Mouse (Mus musculus): Measurements from ENCODE around the gene Foxk2. TPM values are rescaled to one million over a fixed set of nuclear protein-coding genes. Genes with fewer than 3 reads are reported as not detected.

Foxk2 gene
- polyA plus RNA-seq (2015; fragmentation: Nextera tagmentation; extraction: Ambion mirVana): 8.0 and 8.9 TPM in 2 replicates

GRCm38 (mm10) chr11:121259160-121260100, at the start of gene Foxk2:
TSS of gene Foxk2 (plus strand) at chr11:121259990.
- Histone ChIP-seq H3K4me1 (peaks cover 20% of the 10 kb centered on the region), H3K27ac (replicated peaks) (peak within 1 kb of the TSS; percentile 86), H3K36me3 (peaks cover 38% of the 10 kb centered on the region), H3K9me3 (replicated peaks) (no peaks in the 10 kb centered on the region), H3K27me3 (no peaks in the 10 kb centered on the region), H3K9ac (peak within 1 kb of the TSS; percentile 98), H3K4me2 (replicated peaks) (peak within 1 kb of the TSS; percentile 71), H3K4me3 (replicated peaks) (peak within 1 kb of the TSS; percentile 99)
- WGBS: under 1% methylated on average over 46 of the region's 91 CpGs
- ATAC-seq (ENCODE audit: insufficient number of reproducible peaks, low FRiP score, low TSS enrichment, low read depth): peak; percentile 97

GRCm38 (mm10) chr11:121216831-121217230, 43.0 kb upstream of the Foxk2 start:
- WGBS: 93% methylated on average over 3 of the region's 3 CpGs
- H3K9me3 ChIP-seq (replicated peaks): no peaks in the 10 kb centered on the region
- no peak overlapping the region for H3K4me3 ChIP-seq (replicated peaks)
- H3K36me3 ChIP-seq: peaks cover 52% of the 10 kb centered on the region
- ATAC-seq (ENCODE audit: insufficient number of reproducible peaks, low FRiP score, low TSS enrichment, low read depth): no peak
- no peaks in the 10 kb centered on the region for H3K4me1 ChIP-seq
- H3K27me3 ChIP-seq: no peaks in the 10 kb centered on the region
- H3K9ac ChIP-seq: no peak overlapping the region
- H3K27ac ChIP-seq (replicated peaks): no peak overlapping the region
- no peak overlapping the region for H3K4me2 ChIP-seq (replicated peaks)

- Histone ChIP-seq H3K9ac (no peak overlapping the region), H3K4me1 (no peaks in the 10 kb centered on the region), H3K27ac (replicated peaks) (no peak overlapping the region), H3K4me2 (replicated peaks) (no peak overlapping the region), H3K36me3 (peaks cover 77% of the 10 kb centered on the region), H3K27me3 (no peaks in the 10 kb centered on the region), H3K9me3 (replicated peaks) (no peaks in the 10 kb centered on the region), H3K4me3 (replicated peaks) (no peak overlapping the region)
- no peak for ATAC-seq (ENCODE audit: insufficient number of reproducible peaks, low FRiP score, low TSS enrichment, low read depth)
- WGBS: 85% methylated on average over 11 of the region's 11 CpGs
These were observed 40.0 kb upstream of the Foxk2 start for GRCm38 (mm10) chr11:121219776-121220175.

- ATAC-seq (ENCODE audit: insufficient number of reproducible peaks, low FRiP score, low TSS enrichment, low read depth): no peak
- Histone ChIP-seq H3K27me3 (no peaks in the 10 kb centered on the region), H3K27ac (replicated peaks) (no peak overlapping the region), H3K9ac (no peak overlapping the region), H3K36me3 (peaks cover 86% of the 10 kb centered on the region), H3K4me2 (replicated peaks) (no peak overlapping the region), H3K4me1 (no peaks in the 10 kb centered on the region), H3K9me3 (replicated peaks) (no peaks in the 10 kb centered on the region), H3K4me3 (replicated peaks) (no peak overlapping the region)
- 85% methylated on average over 5 of the region's 5 CpGs for WGBS
These were observed 39.0 kb upstream of the Foxk2 start for GRCm38 (mm10) chr11:121220771-121221170.

GRCm38 (mm10) chr11:121221321-121222010, 38.3 kb upstream of the Foxk2 start:
- H3K4me1 ChIP-seq: no peaks in the 10 kb centered on the region
- H3K36me3 ChIP-seq: peaks cover 86% of the 10 kb centered on the region
- H3K27me3 ChIP-seq: no peaks in the 10 kb centered on the region
- H3K27ac ChIP-seq (replicated peaks): no peak overlapping the region
- H3K9ac ChIP-seq: no peak overlapping the region
- no peak overlapping the region for H3K4me2 ChIP-seq (replicated peaks)
- no peaks in the 10 kb centered on the region for H3K9me3 ChIP-seq (replicated peaks)
- H3K4me3 ChIP-seq (replicated peaks): no peak overlapping the region
- 88% methylated on average over 6 of the region's 6 CpGs for WGBS
- ATAC-seq (ENCODE audit: insufficient number of reproducible peaks, low FRiP score, low TSS enrichment, low read depth): no peak; the same call in 1 of the 2 replicates

GRCm38 (mm10) chr11:121228129-121229017, 31.4 kb upstream of the Foxk2 start:
- peaks cover 14% of the 10 kb centered on the region for H3K4me1 ChIP-seq
- no peaks in the 10 kb centered on the region for H3K27me3 ChIP-seq
- ATAC-seq (ENCODE audit: insufficient number of reproducible peaks, low FRiP score, low TSS enrichment, low read depth): no peak
- H3K36me3 ChIP-seq: peaks cover 27% of the 10 kb centered on the region
- H3K4me3 ChIP-seq (replicated peaks): peak overlapping the region; percentile 72
- peak overlapping the region; percentile 87 for H3K27ac ChIP-seq (replicated peaks)
- peak overlapping the region; percentile 61 for H3K9ac ChIP-seq
- peak overlapping the region; percentile 85 for H3K4me2 ChIP-seq (replicated peaks)
- 17% methylated on average over 21 of the region's 21 CpGs for WGBS
- H3K9me3 ChIP-seq (replicated peaks): no peaks in the 10 kb centered on the region

- peak; percentile 89 for ATAC-seq (ENCODE audit: insufficient number of reproducible peaks, low FRiP score, low TSS enrichment, low read depth)
- H3K36me3 ChIP-seq: peaks cover 20% of the 10 kb centered on the region
- 0% methylated on average over 23 of the region's 23 CpGs for WGBS
These were observed 30.8 kb upstream of the Foxk2 start, which contains the start of gene Cybc1 for GRCm38 (mm10) chr11:121229018-121229439. TSS of gene Cybc1 (minus strand) at chr11:121229322.

GRCm38 (mm10) chr11:121231191-121231590, 28.6 kb upstream of the Foxk2 start:
- Histone ChIP-seq H3K27me3 (no peaks in the 10 kb centered on the region), H3K36me3 (no peaks in the 10 kb centered on the region), H3K9me3 (replicated peaks) (no peaks in the 10 kb centered on the region), H3K4me1 (peaks cover 20% of the 10 kb centered on the region), H3K9ac (no peak overlapping the region), H3K27ac (replicated peaks) (no peak overlapping the region), H3K4me3 (replicated peaks) (no peak overlapping the region), H3K4me2 (replicated peaks) (no peak overlapping the region)
- 66% methylated on average over 4 of the region's 4 CpGs for WGBS
- ATAC-seq (ENCODE audit: insufficient number of reproducible peaks, low FRiP score, low TSS enrichment, low read depth): no peak

More at GRCm38 (mm10) chr11:121229018-121229439, 30.8 kb upstream of the Foxk2 start, which contains the start of gene Cybc1:
- no peaks in the 10 kb centered on the region for H3K27me3 ChIP-seq
- peak within 1 kb of the TSS; percentile 85 for H3K4me2 ChIP-seq (replicated peaks)
- H3K9ac ChIP-seq: peak within 1 kb of the TSS; percentile 61
- H3K27ac ChIP-seq (replicated peaks): peak within 1 kb of the TSS; percentile 87
- peak within 1 kb of the TSS; percentile 72 for H3K4me3 ChIP-seq (replicated peaks)
- peaks cover 14% of the 10 kb centered on the region for H3K4me1 ChIP-seq
- H3K9me3 ChIP-seq (replicated peaks): no peaks in the 10 kb centered on the region

GRCm38 (mm10) chr11:121231628-121232291, 28.0 kb upstream of the Foxk2 start:
- Histone ChIP-seq H3K4me1 (peaks cover 24% of the 10 kb centered on the region), H3K36me3 (no peaks in the 10 kb centered on the region), H3K4me3 (replicated peaks) (no peak overlapping the region), H3K9ac (no peak overlapping the region), H3K9me3 (replicated peaks) (no peaks in the 10 kb centered on the region), H3K27me3 (no peaks in the 10 kb centered on the region), H3K4me2 (replicated peaks) (no peak overlapping the region), H3K27ac (replicated peaks) (no peak overlapping the region)
- no peak for ATAC-seq (ENCODE audit: insufficient number of reproducible peaks, low FRiP score, low TSS enrichment, low read depth)
- 50% methylated on average over 4 of the region's 4 CpGs for WGBS

- no peaks in the 10 kb centered on the region for H3K36me3 ChIP-seq
- H3K9ac ChIP-seq: no peak overlapping the region
- H3K27me3 ChIP-seq: no peaks in the 10 kb centered on the region
- no peak for ATAC-seq (ENCODE audit: insufficient number of reproducible peaks, low FRiP score, low TSS enrichment, low read depth)
- 31% methylated on average over 4 of the region's 4 CpGs for WGBS
- no peak overlapping the region for H3K4me3 ChIP-seq (replicated peaks)
- H3K4me1 ChIP-seq: peaks cover 23% of the 10 kb centered on the region
- no peaks in the 10 kb centered on the region for H3K9me3 ChIP-seq (replicated peaks)
- no peak overlapping the region for H3K4me2 ChIP-seq (replicated peaks)
- H3K27ac ChIP-seq (replicated peaks): no peak overlapping the region
These were observed 27.1 kb upstream of the Foxk2 start for GRCm38 (mm10) chr11:121232706-121233105.

All from embryonic facial prominence, embryonic 15.5 days (tissue).